Mouse (Mus musculus): ENCODE measurements around the gene Sdcbp2. TPM values are rescaled to one million over a fixed set of nuclear protein-coding genes. Genes with fewer than 3 reads are reported as not detected.
A peak's percentile ranks its signal among the peaks of the same experiment; 100 is the strongest.

Gene Sdcbp2
- polyA plus RNA-seq, 1 experiment from 2014 or later, result 0.20 TPM

DNA sequence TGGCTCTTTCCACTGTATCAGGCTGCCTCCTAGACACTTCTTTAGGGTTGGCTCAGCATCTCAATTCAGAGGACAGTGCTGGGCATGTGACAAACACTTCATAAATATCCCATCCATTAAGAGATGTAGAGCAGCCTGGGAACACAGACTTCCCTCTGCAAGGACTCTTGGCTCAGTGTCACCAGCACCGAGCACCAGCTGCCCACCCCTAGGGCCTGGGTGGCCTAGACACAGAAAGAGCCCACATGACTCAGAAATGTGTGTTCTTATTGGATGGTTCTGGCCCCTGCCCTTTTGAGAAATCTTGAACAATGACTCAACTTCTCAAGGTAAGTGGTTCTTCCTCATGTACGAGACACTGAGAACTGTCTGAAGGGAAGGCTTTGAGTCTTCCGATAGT is 55.6 kb downstream of the Sdcbp2 start:
- Histone ChIP-seq H3K4me3 (ENCODE audit: low read depth, low read length) (no peak overlapping the region), H3K9ac (replicated peaks) (no peak overlapping the region), H3K4me1 (ENCODE audit: insufficient read depth) (0 out of 2 replicates have a peak, but pooled peaks cover 2% of the 10 kb centered on the region), H3K27me3 (ENCODE audit: insufficient read depth, low read length) (peaks cover 28% of the 10 kb centered on the region), H3K4me2 (ENCODE audit: low read depth, low read length) (no peak overlapping the region), H3K9me3 (ENCODE audit: low read length) (no peaks in the 10 kb centered on the region), H3K27ac (ENCODE audit: low read depth) (no peak overlapping the region), H3K36me3 (replicated peaks; ENCODE audit: insufficient read depth, low read length) (no peaks in the 10 kb centered on the region)
- TF ChIP-seq EP300 (IDR thresholded peaks at IDR 0.05; ENCODE audit: low read depth) (no peak), CTCF (IDR thresholded peaks at IDR 0.05; ENCODE audit: low read depth) (no peak)
- DNase-seq (no peak), ATAC-seq (no peak)
- 68% methylated on average over 3 of the region's 3 CpGs for WGBS (ENCODE audit: insufficient replicate concordance)

DNA sequence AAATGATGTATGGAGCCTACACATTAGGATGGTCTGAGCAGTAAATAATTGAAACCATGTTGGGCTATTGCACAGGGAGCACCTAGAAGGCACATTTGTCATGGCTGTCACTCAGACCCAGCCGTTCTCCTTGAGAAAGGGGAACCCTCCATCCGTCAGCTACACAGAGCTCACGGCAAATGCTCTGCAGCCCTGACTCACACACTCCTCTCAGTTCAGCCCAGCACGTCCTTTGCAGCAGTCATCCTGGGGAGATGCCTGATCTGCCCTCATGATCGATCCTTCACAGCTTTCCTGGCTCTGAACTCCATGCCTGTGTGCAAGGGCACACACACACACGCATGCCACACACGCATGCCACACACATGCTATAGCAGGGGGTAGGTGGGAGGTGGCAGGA is 56.9 kb downstream of the Sdcbp2 start:
- no peaks in the 10 kb centered on the region for H3K9me3 ChIP-seq (ENCODE audit: low read length)
- H3K27ac ChIP-seq (ENCODE audit: low read depth), result no peak overlapping the region
- H3K4me2 ChIP-seq (ENCODE audit: low read depth, low read length), result no peak overlapping the region
- H3K9ac ChIP-seq (replicated peaks), result no peak overlapping the region
- ATAC-seq (no peak), DNase-seq (no peak)
- 0 out of 2 replicates have a peak, but pooled peaks cover 2% of the 10 kb centered on the region for H3K4me1 ChIP-seq (ENCODE audit: insufficient read depth)
- H3K4me3 ChIP-seq (ENCODE audit: low read depth, low read length), result no peak overlapping the region
- WGBS (ENCODE audit: insufficient replicate concordance), result 47% methylated on average over 7 of the region's 7 CpGs
- TF ChIP-seq EP300 (IDR thresholded peaks at IDR 0.05; ENCODE audit: low read depth) (no peak), CTCF (IDR thresholded peaks at IDR 0.05; ENCODE audit: low read depth) (no peak)
- H3K36me3 ChIP-seq (replicated peaks; ENCODE audit: insufficient read depth, low read length), result no peaks in the 10 kb centered on the region
- peaks cover 32% of the 10 kb centered on the region for H3K27me3 ChIP-seq (ENCODE audit: insufficient read depth, low read length)

DNA sequence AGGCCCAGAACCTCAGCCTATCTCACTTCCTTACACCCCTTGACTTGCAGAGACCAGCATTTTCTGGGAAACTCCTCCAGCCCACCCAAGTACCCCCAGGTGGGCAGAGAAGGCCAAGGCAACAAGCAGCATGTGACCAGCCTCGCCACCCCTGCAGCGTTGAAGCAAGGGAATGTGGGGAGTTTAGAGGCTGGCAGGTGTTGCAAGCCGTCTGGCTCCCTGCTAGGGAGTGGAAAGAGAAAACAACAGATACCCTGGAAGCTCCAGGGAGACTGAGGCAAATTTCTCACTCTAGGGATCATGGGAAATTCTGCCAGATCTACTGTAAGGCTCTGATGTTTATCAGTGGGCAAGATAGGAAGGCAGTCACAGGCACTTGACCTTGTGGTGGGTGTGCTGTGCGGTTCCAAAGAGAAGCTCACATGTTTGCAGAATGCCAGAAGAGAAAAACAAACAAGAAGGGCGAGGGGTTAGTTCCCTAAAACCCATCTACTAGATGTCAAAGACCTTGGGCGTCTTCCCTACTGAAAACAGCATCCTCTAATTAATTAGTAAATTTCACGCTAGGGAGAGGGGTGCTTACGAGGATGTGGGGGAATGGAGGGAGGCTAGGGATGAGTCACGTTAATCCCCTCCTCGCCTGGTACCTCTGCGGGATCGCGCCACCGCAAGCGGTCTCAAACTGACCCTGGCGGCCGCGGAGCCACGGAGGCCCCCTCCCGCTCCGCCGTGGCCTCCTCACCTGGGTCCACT is 59.2 kb downstream of the Sdcbp2 start:
- H3K27me3 ChIP-seq (ENCODE audit: insufficient read depth, low read length), result peaks cover 32% of the 10 kb centered on the region
- peak overlapping the region; percentile 81 for H3K4me2 ChIP-seq (ENCODE audit: low read depth, low read length)
- TF ChIP-seq CTCF (IDR thresholded peaks at IDR 0.05; ENCODE audit: low read depth) (no peak), EP300 (IDR thresholded peaks at IDR 0.05; ENCODE audit: low read depth) (no peak)
- 0 out of 2 replicates have a peak, but pooled peaks cover 2% of the 10 kb centered on the region for H3K4me1 ChIP-seq (ENCODE audit: insufficient read depth)
- ATAC-seq (no peak), DNase-seq (no peak)
- peak overlapping the region; percentile 54 for H3K4me3 ChIP-seq (ENCODE audit: low read depth, low read length)
- no peaks in the 10 kb centered on the region for H3K9me3 ChIP-seq (ENCODE audit: low read length)
- H3K36me3 ChIP-seq (replicated peaks; ENCODE audit: insufficient read depth, low read length), result no peaks in the 10 kb centered on the region
- H3K27ac ChIP-seq (ENCODE audit: low read depth), result no peak overlapping the region
- 4% methylated on average over 22 of the region's 22 CpGs for WGBS (ENCODE audit: insufficient replicate concordance)
- H3K9ac ChIP-seq (replicated peaks), result peak overlapping the region; percentile 50; the same call in 1 of the 2 replicates

DNA sequence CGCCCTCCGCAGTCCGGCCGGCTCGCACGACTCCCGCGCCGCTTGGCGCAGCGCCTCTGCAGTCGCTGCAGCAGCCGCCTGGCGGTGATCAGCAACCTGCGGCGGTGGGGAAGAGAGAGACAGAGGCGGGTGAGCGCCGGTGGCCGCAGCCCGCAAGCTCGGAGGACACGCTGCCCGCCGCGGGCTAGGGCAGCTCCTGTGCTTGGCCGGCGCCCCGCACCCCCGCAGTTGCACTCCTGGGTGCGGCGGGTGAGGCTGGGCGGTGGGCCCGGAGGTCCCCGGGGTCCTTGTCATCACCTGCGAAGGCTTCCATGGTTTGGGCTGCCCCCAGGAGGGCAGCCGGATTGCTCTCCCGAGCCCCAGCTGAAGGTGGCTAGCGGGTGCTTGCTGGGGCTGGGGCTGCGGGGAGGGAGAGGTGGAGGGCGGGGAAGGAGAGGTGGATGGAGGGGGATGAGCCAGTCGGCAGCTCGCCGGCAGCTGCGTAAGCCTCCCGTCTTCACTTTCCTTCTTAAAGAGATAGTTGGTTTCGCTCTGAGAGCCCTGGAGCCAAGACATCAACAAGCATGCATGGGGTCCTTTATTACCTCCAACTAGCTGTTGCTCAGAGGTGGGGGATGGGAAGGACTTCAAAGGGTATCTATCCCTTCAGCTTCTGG is 59.9 kb downstream of the Sdcbp2 start, which contains the start of gene Snph:
Gene Snph (minus strand): TSS at position 435 of the 656 bp plus-strand sequence.
- H3K4me3 ChIP-seq (ENCODE audit: low read depth, low read length), result peak within 1 kb of the TSS; percentile 54
- peak; percentile 41 for DNase-seq
- H3K27me3 ChIP-seq (ENCODE audit: insufficient read depth, low read length), result peaks cover 32% of the 10 kb centered on the region
- 0 out of 2 replicates have a peak, but pooled peaks cover 2% of the 10 kb centered on the region for H3K4me1 ChIP-seq (ENCODE audit: insufficient read depth)
- H3K27ac ChIP-seq (ENCODE audit: low read depth), result no peak within 1 kb of the TSS
- no peaks in the 10 kb centered on the region for H3K36me3 ChIP-seq (replicated peaks; ENCODE audit: insufficient read depth, low read length)
- H3K9me3 ChIP-seq (ENCODE audit: low read length), result no peaks in the 10 kb centered on the region
- peak; percentile 58 for ATAC-seq
- H3K4me2 ChIP-seq (ENCODE audit: low read depth, low read length), result peak within 1 kb of the TSS; percentile 81
- WGBS (ENCODE audit: insufficient replicate concordance), result 1% methylated on average over 33 of the region's 47 CpGs
- H3K9ac ChIP-seq (replicated peaks), result peak within 1 kb of the TSS; percentile 50; the same call in 1 of the 2 replicates
- TF ChIP-seq EP300 (IDR thresholded peaks at IDR 0.05; ENCODE audit: low read depth) (no peak), CTCF (IDR thresholded peaks at IDR 0.05; ENCODE audit: low read depth) (peak; percentile 37)

DNA sequence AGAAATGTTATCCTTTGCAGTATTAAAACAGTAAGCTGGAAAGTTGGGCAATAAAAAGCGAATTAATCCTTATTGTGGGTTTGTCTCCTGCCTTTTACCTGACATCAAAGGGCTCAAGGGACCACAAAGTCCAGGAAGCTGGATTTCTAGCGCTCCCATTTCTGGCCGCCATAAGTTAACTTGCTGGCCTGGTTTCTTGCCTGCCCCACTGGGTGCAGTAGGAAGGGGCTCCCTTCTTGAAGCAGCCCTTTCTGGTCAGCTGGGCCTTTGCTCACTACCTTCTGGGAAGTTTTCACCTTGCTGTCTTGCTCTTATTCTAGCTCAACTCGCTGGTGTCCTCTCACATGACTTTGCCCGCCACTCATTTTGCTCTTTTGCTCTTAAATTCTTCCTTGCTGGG is 60.6 kb downstream of the Sdcbp2 start:
- ATAC-seq (no peak), DNase-seq (no peak)
- H3K27ac ChIP-seq (ENCODE audit: low read depth), result no peak overlapping the region
- H3K36me3 ChIP-seq (replicated peaks; ENCODE audit: insufficient read depth, low read length), result no peaks in the 10 kb centered on the region
- H3K9me3 ChIP-seq (ENCODE audit: low read length), result no peaks in the 10 kb centered on the region
- no peak overlapping the region for H3K4me3 ChIP-seq (ENCODE audit: low read depth, low read length)
- 49% methylated on average over 5 of the region's 5 CpGs for WGBS (ENCODE audit: insufficient replicate concordance)
- peaks cover 32% of the 10 kb centered on the region for H3K27me3 ChIP-seq (ENCODE audit: insufficient read depth, low read length)
- H3K4me1 ChIP-seq (ENCODE audit: insufficient read depth), result 0 out of 2 replicates have a peak, but pooled peaks cover 2% of the 10 kb centered on the region
- no peak overlapping the region for H3K4me2 ChIP-seq (ENCODE audit: low read depth, low read length)
- no peak overlapping the region for H3K9ac ChIP-seq (replicated peaks)
- TF ChIP-seq EP300 (IDR thresholded peaks at IDR 0.05; ENCODE audit: low read depth) (no peak), CTCF (IDR thresholded peaks at IDR 0.05; ENCODE audit: low read depth) (no peak)

DNA sequence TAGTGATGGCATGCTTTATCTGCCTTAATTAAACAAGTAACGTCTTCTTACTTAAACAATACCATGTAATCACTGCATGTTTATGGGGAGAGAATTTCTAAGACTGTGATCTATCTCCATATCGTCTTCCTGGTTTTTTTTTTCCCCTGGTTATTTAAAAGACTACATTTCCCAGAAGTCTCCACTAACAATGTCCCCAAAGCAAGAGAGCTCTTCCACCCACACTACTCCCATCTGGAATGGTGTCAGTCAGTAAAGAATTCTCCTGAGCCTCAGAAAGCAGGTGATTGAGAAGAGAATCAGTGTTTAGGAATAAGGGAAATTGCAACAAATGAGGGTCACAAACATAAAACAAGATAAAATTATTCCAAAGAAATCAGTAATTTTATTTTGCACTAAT is 62.5 kb downstream of the Sdcbp2 start:
- DNase-seq, result no peak
- ATAC-seq, result no peak
- Histone ChIP-seq H3K27me3 (ENCODE audit: insufficient read depth, low read length) (peaks cover 32% of the 10 kb centered on the region), H3K9ac (replicated peaks) (no peak overlapping the region), H3K36me3 (replicated peaks; ENCODE audit: insufficient read depth, low read length) (no peaks in the 10 kb centered on the region), H3K4me1 (ENCODE audit: insufficient read depth) (0 out of 2 replicates have a peak, but pooled peaks cover 2% of the 10 kb centered on the region), H3K27ac (ENCODE audit: low read depth) (no peak overlapping the region), H3K4me2 (ENCODE audit: low read depth, low read length) (no peak overlapping the region), H3K4me3 (ENCODE audit: low read depth, low read length) (no peak overlapping the region), H3K9me3 (ENCODE audit: low read length) (no peaks in the 10 kb centered on the region)
- TF ChIP-seq EP300 (IDR thresholded peaks at IDR 0.05; ENCODE audit: low read depth) (no peak), CTCF (IDR thresholded peaks at IDR 0.05; ENCODE audit: low read depth) (no peak)
- 47% methylated on average over 2 of the region's 2 CpGs for WGBS (ENCODE audit: insufficient replicate concordance)

Measured in liver, postnatal 0 days (tissue).